Mouse (Mus musculus) neutrophil, adult 5-6 weeks (primary cell): ENCODE data around the gene Cilp. TPM values are rescaled to one million over a fixed set of nuclear protein-coding genes. Genes with fewer than 3 reads are reported as not detected.

ENCODE experiments used
- ATAC-seq: fragments of 151-379, 151-347 bp; 2 replicates; pipeline ENCODE4 v1.8.0; 2017; ENCODE audit warnings: mild to moderate bottlenecking, moderate TSS enrichment; ENCODE audit not compliant: insufficient number of reproducible peaks, poor library complexity, low FRiP score, severe bottlenecking; ENCODE audit errors: extremely low read depth
- total RNA-seq: library from RNA; stranded (forward); fragments of 200-1000 nt; gene quantifications from 2 replicates; pipeline ENCODE4 v1.2.3, GENCODE M21; 2017

Cilp gene
- total RNA-seq, 1 experiment from 2014 or later = not detected

GRCm38 (mm10) chr9:65327371-65327770 lies 62.4 kb downstream of the Cilp start:
- ATAC-seq = no peak

Other genes starting within 250 kb of the Cilp start
- gene Hacd3, start 243.5 kb upstream of the Cilp start, total RNA-seq = 21.4 and 22.6 TPM in 2 replicates
- 126 and 127 TPM in 2 replicates for gene Dpp8, start 232.8 kb upstream of the Cilp start, total RNA-seq
- gene Igdcc4, start 163.7 kb upstream of the Cilp start, total RNA-seq = not detected in 2 replicates
- 0.47 TPM in 1 of 2 replicates, not detected in the other for gene Igdcc3, start 124.0 kb upstream of the Cilp start, total RNA-seq
- gene Parp16, start 69.8 kb upstream of the Cilp start, total RNA-seq = 3.3 and 5.2 TPM in 2 replicates
- gene Clpx, start 29.1 kb downstream of the Cilp start, total RNA-seq = 42.4 and 50.0 TPM in 2 replicates
- 38.8 and 39.4 TPM in 2 replicates for gene Pdcd7, start 80.9 kb downstream of the Cilp start, total RNA-seq
- gene Ubap1l, start 95.9 kb downstream of the Cilp start, total RNA-seq = 2.4 TPM in 1 of 2 replicates, not detected in the other
- gene Kbtbd13, start 126.5 kb downstream of the Cilp start, total RNA-seq = not detected in 2 replicates
- gene Rasl12, start 133.3 kb downstream of the Cilp start, total RNA-seq = not detected in 2 replicates
- not detected in 2 replicates for gene Slc51b, start 157.8 kb downstream of the Cilp start, total RNA-seq
- 15.5 and 17.3 TPM in 2 replicates for gene Mtfmt, start 170.6 kb downstream of the Cilp start, total RNA-seq
- 45.2 and 51.7 TPM in 2 replicates for gene Spg21, start 195.8 kb downstream of the Cilp start, total RNA-seq